Mouse (Mus musculus) CH12.LX (cell line): ENCODE data around the gene Fxyd2. TPM values are rescaled to one million over a fixed set of nuclear protein-coding genes. Genes with fewer than 3 reads are reported as not detected.
A peak's percentile ranks its signal among the peaks of the same experiment; 100 is the strongest.

ENCODE experiments used
- DNase-seq: peaks from one replicate; pipeline ENCODE4 v3.0.0-alpha.2; 2013; ENCODE audit errors: extremely low read depth
- H3K27ac ChIP-seq: 2 replicates; pipeline ENCODE4 v1.5.1; 2012; ENCODE audit warnings: low read depth, mild to moderate bottlenecking, control low read depth, moderate library complexity; ENCODE audit not compliant: insufficient read depth
- H3K27me3 ChIP-seq: replicated peaks from 2 replicates; pipeline ENCODE3; 2012; ENCODE audit warnings: inconsistent platforms
- H3K36me3 ChIP-seq, 2 experiments: replicated peaks in 1 of 2; 2 replicates each; pipeline versions ENCODE3 to v1.6.1; 2012; ENCODE audit warnings: inconsistent platforms in 1 of 2, low read length in 1 of 2, mild to moderate bottlenecking in 1 of 2, mixed read lengths in 1 of 2, moderate library complexity in 1 of 2; ENCODE audit not compliant: control insufficient read depth in 1 of 2, insufficient read depth in 1 of 2
- H3K4me1 ChIP-seq, 2 experiments: 2 replicates each; pipeline ENCODE4 v1.6.1; 2012; ENCODE audit warnings: inconsistent platforms in 1 of 2, moderate library complexity in 1 of 2; ENCODE audit not compliant: insufficient read depth in 2 of 2, control insufficient read depth in 1 of 2
- H3K4me2 ChIP-seq: 2 replicates; pipeline ENCODE4 v1.6.1; 2012; ENCODE audit warnings: low read depth, mild to moderate bottlenecking, control low read depth; ENCODE audit not compliant: poor library complexity, insufficient read depth, severe bottlenecking
- H3K4me3 ChIP-seq, 3 experiments: fragments of 150-350 bp in 1 of 3; sonication (generic) in 1 of 3; replicated peaks in 1 of 3; 2 replicates each; pipeline versions ENCODE3 to v1.5.1; 2011 to 2012; ENCODE audit warnings: low read depth in 2 of 3, low read length in 2 of 3, mild to moderate bottlenecking in 2 of 3, moderate library complexity in 2 of 3, control low read depth in 1 of 3, improper control_type of control experiment in 1 of 3, inconsistent platforms in 1 of 3, mixed read lengths in 1 of 3; ENCODE audit not compliant: poor library complexity in 1 of 3
- H3K79me2 ChIP-seq: replicated peaks from 2 replicates; pipeline ENCODE4 v1.6.1; 2012; ENCODE audit warnings: mild to moderate bottlenecking, moderate library complexity; ENCODE audit not compliant: control insufficient read depth, poor library complexity, insufficient read depth, severe bottlenecking; ENCODE audit errors: extremely low read depth
- H3K9ac ChIP-seq: 2 replicates; pipeline ENCODE4 v1.6.1; 2012; ENCODE audit warnings: low read depth, mild to moderate bottlenecking, control low read depth, moderate library complexity; ENCODE audit not compliant: insufficient read depth
- H3K9me3 ChIP-seq: replicated peaks from 2 replicates; pipeline ENCODE3; 2012; ENCODE audit warnings: low read length, inconsistent platforms, mixed read lengths
- BHLHE40 ChIP-seq: IDR thresholded peaks from 2 replicates; pipeline ENCODE4 v1.6.1; 2011; ENCODE audit warnings: mild to moderate bottlenecking, low read depth, low read length, improper control_type of control experiment
- CTCF ChIP-seq, 2 experiments: IDR thresholded peaks in 1 of 2; conservative IDR thresholded peaks in 1 of 2; 2 replicates each; pipeline ENCODE4 v1.5.1; 2011 to 2012; ENCODE audit warnings: low read depth in 2 of 2, low read length in 2 of 2, improper control_type of control experiment in 1 of 2, inconsistent platforms in 1 of 2, mild to moderate bottlenecking in 1 of 2, moderate library complexity in 1 of 2
- E2F4 ChIP-seq: IDR thresholded peaks from 2 replicates; pipeline ENCODE4 v1.6.1; 2011; ENCODE audit warnings: low read depth, low read length, improper control_type of control experiment; ENCODE audit not compliant: insufficient replicate concordance
- ETS1 ChIP-seq: conservative IDR thresholded peaks from 2 replicates; pipeline ENCODE4 v1.6.1; 2012; ENCODE audit warnings: low read depth, mild to moderate bottlenecking, inconsistent platforms, low read length, improper control_type of control experiment, moderate library complexity
- GABPA ChIP-seq: IDR thresholded peaks from 2 replicates; pipeline ENCODE4 v1.6.1; 2012; ENCODE audit warnings: low read depth, low read length, improper control_type of control experiment, inconsistent platforms; ENCODE audit not compliant: insufficient replicate concordance
- HCFC1 ChIP-seq: IDR thresholded peaks from 2 replicates; pipeline ENCODE4 v1.6.1; 2012; ENCODE audit warnings: low read depth, mild to moderate bottlenecking, inconsistent platforms, low read length, improper control_type of control experiment
- IRF4 ChIP-seq: IDR thresholded peaks from 2 replicates; pipeline ENCODE4 v1.6.1; 2014; ENCODE audit warnings: low read depth, mild to moderate bottlenecking, inconsistent platforms, low read length, improper control_type of control experiment
- JUND ChIP-seq: conservative IDR thresholded peaks from 2 replicates; pipeline ENCODE4 v1.6.1; 2011; ENCODE audit warnings: low read depth, low read length, improper control_type of control experiment
- KAT2A ChIP-seq: IDR thresholded peaks from 2 replicates; pipeline ENCODE4 v1.6.1; 2012; ENCODE audit warnings: low read length, improper control_type of control experiment, inconsistent platforms; ENCODE audit not compliant: insufficient replicate concordance
- MAX ChIP-seq: IDR thresholded peaks from 2 replicates; pipeline ENCODE4 v1.6.1; 2011; ENCODE audit warnings: low read length, improper control_type of control experiment
- MAZ ChIP-seq: IDR thresholded peaks from 2 replicates; pipeline ENCODE4 v1.6.1; 2012; ENCODE audit warnings: low read depth, mild to moderate bottlenecking, inconsistent platforms, low read length, improper control_type of control experiment, moderate library complexity
- MEF2A ChIP-seq: IDR thresholded peaks from 2 replicates; pipeline ENCODE4 v1.6.1; 2014; ENCODE audit warnings: low read depth, mild to moderate bottlenecking, inconsistent platforms, low read length, improper control_type of control experiment, borderline replicate concordance
- MXI1 ChIP-seq: IDR thresholded peaks from 2 replicates; pipeline ENCODE4 v1.6.1; 2011; ENCODE audit warnings: mild to moderate bottlenecking, low read depth, low read length, improper control_type of control experiment
- MYC ChIP-seq: IDR thresholded peaks from 2 replicates; pipeline ENCODE4 v1.6.1; 2011; ENCODE audit warnings: low read depth, mild to moderate bottlenecking, improper control_type of control experiment, low read length
- NELFE ChIP-seq: IDR thresholded peaks from 2 replicates; pipeline ENCODE4 v1.6.1; 2011; ENCODE audit warnings: low read depth, low read length, improper control_type of control experiment
- NRF1 ChIP-seq: IDR thresholded peaks from 2 replicates; pipeline ENCODE4 v1.6.1; 2014; ENCODE audit warnings: low read depth, mild to moderate bottlenecking, inconsistent platforms, low read length, improper control_type of control experiment, moderate library complexity
- POLR2A ChIP-seq: IDR thresholded peaks from 2 replicates; pipeline ENCODE4 v1.6.1; 2011; ENCODE audit warnings: low read depth, mild to moderate bottlenecking, improper control_type of control experiment, low read length
- POLR2AphosphoS2 ChIP-seq: IDR thresholded peaks from 2 replicates; pipeline ENCODE4 v1.6.1; 2011; ENCODE audit warnings: low read depth, low read length, improper control_type of control experiment
- RAD21 ChIP-seq: IDR thresholded peaks from 2 replicates; pipeline ENCODE4 v1.6.1; 2011; ENCODE audit warnings: low read depth, mild to moderate bottlenecking, low read length, improper control_type of control experiment, moderate library complexity
- RCOR1 ChIP-seq: conservative IDR thresholded peaks from 2 replicates; pipeline ENCODE4 v1.6.1; 2012; ENCODE audit warnings: low read depth, mild to moderate bottlenecking, inconsistent platforms, low read length, improper control_type of control experiment
- SMC3 ChIP-seq: IDR thresholded peaks from 2 replicates; pipeline ENCODE4 v1.6.1; 2011; ENCODE audit warnings: low read depth, low read length, improper control_type of control experiment
- TBP ChIP-seq: conservative IDR thresholded peaks from 2 replicates; pipeline ENCODE4 v1.6.1; 2011; ENCODE audit warnings: low read depth, low read length, improper control_type of control experiment
- TCF12 ChIP-seq: IDR thresholded peaks from 2 replicates; pipeline ENCODE4 v1.6.1; 2014; ENCODE audit warnings: low read depth, mild to moderate bottlenecking, inconsistent platforms, low read length, improper control_type of control experiment
- UBTF ChIP-seq: IDR thresholded peaks from 2 replicates; pipeline ENCODE4 v1.6.1; 2012; ENCODE audit warnings: low read depth, mild to moderate bottlenecking, inconsistent platforms, low read length, improper control_type of control experiment, moderate library complexity
- USF1 ChIP-seq: IDR thresholded peaks from 2 replicates; pipeline ENCODE4 v1.6.1; 2014; ENCODE audit warnings: low read depth, mild to moderate bottlenecking, inconsistent platforms, low read length, improper control_type of control experiment
- USF2 ChIP-seq: conservative IDR thresholded peaks from 2 replicates; pipeline ENCODE4 v1.6.1; 2011; ENCODE audit warnings: low read depth, low read length, improper control_type of control experiment
- ZC3H11A ChIP-seq: IDR thresholded peaks from 2 replicates; pipeline ENCODE4 v1.6.1; 2012; ENCODE audit warnings: low read depth, mild to moderate bottlenecking, inconsistent platforms, low read length, improper control_type of control experiment
- ZKSCAN1 ChIP-seq: IDR thresholded peaks from 2 replicates; pipeline ENCODE4 v1.6.1; 2012; ENCODE audit warnings: low read depth, inconsistent platforms, low read length, improper control_type of control experiment, borderline replicate concordance
- ZMIZ1 ChIP-seq: IDR thresholded peaks from 2 replicates; pipeline ENCODE4 v1.6.1; 2012; ENCODE audit warnings: low read depth, mild to moderate bottlenecking, inconsistent platforms, low read length, improper control_type of control experiment
- ZNF384 ChIP-seq: IDR thresholded peaks from 2 replicates; pipeline ENCODE4 v1.6.1; 2012; ENCODE audit warnings: low read depth, low read length, improper control_type of control experiment, inconsistent platforms
- dilution Hi-C: fragments of 300-500 bp; cut with MboI; formaldehyde crosslinking; loops from 2 replicates; pipeline ENCODE4 v1.14.3; 2020; ENCODE audit warnings: low sequenced_read_pairs; ENCODE audit not compliant: extremely low pct_unique_long_range_greater_than_20kb, extremely low pct_ligation_motif_present
- in situ Hi-C: fragments of 300-500 bp; cut with MboI; formaldehyde crosslinking; loops from 3 replicates; pipeline ENCODE4 v1.14.3; 2019; ENCODE audit warnings: low sequenced_read_pairs, low pct_ligation_motif_present, low pct_unique_long_range_greater_than_20kb, mixed read lengths
- polyA plus RNA-seq: library from polyadenylated mRNA; unstranded; fragments of >175 nt; gene quantifications from 2 replicates; pipeline ENCODE4 v1.2.1, GENCODE M21; 2012; ENCODE audit warnings: low read depth; ENCODE audit not compliant: insufficient read length
- total RNA-seq, 2 experiments: library from RNA; depleted of rRNA; stranded (reverse); fragments of 300-350 nt in 1 of 2; fragments of >200 nt in 1 of 2; gene quantifications; 2 replicates each; pipeline ENCODE4 v1.2.3; 2012 to 2014

Fxyd2 gene
- total and polyA plus RNA-seq, 3 experiments = not detected

DNA sequence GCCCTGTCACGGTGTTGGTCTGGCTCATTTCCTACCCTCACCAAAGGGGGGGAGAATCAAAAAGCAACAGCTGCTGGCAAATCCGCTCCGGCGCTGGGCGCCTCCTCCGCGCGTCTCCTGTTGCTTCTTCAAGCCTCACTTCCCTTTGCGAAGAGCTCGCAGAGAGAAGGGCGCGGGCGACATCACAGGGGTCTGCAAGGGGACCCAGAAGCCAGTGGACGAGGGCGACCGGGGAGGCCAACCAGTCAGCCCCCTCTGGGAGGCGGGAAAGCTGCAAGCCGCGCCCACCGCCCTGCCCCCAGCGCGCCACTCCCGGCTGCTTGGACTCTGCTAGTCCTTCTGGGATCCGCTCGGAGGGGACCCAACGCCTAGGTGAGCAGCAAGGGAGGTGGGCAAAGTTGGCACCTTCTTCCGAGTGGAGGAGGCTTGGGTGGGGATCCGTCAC is 29.3 kb upstream of the Fxyd2 start, which contains the start of gene Fxyd6:
Fxyd6 (plus strand) TSS at position 69 of the 445 bp plus-strand sequence.
- H3K9me3 ChIP-seq = peaks cover 4% of the 10 kb centered on the region
- no peaks in the 10 kb centered on the region for H3K79me2 ChIP-seq
- no peak within 1 kb of the TSS for H3K4me3 ChIP-seq
- TF ChIP-seq SMC3 (no peak), ZMIZ1 (no peak), TBP (no peak), HCFC1 (no peak), USF2 (no peak), ZNF384 (no peak), IRF4 (no peak), KAT2A (no peak), RAD21 (no peak), JUND (no peak), CTCF (conservative IDR thresholded peaks at IDR 0.05 in 1 of 2, IDR thresholded peaks at IDR 0.05 in 1 of 2; ENCODE audit: low read depth in 2 of 2, low read length in 2 of 2) (no peak), MEF2A (no peak), MXI1 (no peak), RCOR1 (no peak), MAX (no peak), TCF12 (no peak), GABPA (no peak)
- peaks cover 84% of the 10 kb centered on the region for H3K27me3 ChIP-seq
- dilution Hi-C loops = no loop called here
- H3K36me3 ChIP-seq = no peaks in the 10 kb centered on the region
- no peak within 1 kb of the TSS for H3K9ac ChIP-seq
- no peak within 1 kb of the TSS for H3K27ac ChIP-seq
- H3K4me1 ChIP-seq = no peaks in the 10 kb centered on the region
- peak within 1 kb of the TSS; percentile 33 for H3K4me2 ChIP-seq
- DNase-seq = no peak
- in situ Hi-C loops = no loop called here

DNA sequence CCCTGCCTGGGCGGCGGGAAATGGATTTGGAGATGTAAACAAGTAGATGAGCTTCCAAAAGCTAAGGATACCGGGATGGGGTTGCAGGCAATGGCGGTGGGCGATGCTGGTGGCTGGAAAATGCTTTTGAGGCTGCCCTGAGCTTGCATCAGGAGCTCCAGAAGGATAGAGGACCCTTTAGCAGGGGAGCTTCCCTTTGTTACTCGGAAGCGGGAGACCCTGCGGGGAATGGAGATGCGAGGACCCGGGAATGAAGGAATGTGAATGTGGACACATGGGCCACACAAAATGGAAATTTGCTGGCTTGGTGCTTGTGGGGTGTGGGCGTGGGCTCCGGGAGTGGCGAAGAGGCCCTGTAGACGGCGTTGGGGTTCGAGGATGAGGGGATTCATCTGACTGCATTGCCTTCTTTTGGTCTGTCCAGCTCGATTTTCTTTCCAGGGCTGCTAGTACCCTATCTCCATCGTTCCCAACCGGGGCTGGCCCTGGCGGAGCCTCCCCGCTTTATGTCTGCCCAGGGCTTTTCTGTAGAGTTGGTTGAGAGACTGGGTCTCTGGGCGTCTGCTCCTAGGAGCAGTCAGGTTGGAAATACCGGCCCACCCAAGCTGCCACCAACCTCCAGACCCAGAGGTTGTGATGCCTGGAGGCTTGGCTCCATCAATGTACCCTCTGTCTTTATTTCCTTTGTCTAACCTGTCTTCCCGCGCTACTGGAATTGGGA is 28.7 kb upstream of the Fxyd2 start:
- TF ChIP-seq BHLHE40 = no peak
- no peak for TF ChIP-seq MYC
- no peak for TF ChIP-seq NRF1
- TF ChIP-seq ZC3H11A = no peak
- TF ChIP-seq ETS1 = no peak
- no peak for TF ChIP-seq SMC3
- no peak for TF ChIP-seq ZKSCAN1
- no peak for TF ChIP-seq E2F4
- no peak for TF ChIP-seq MEF2A
- no peak for TF ChIP-seq JUND
- TF ChIP-seq USF1 = no peak
- no peak for TF ChIP-seq UBTF
- TF ChIP-seq POLR2AphosphoS2 = no peak
- TF ChIP-seq MAZ = no peak
- no peak for TF ChIP-seq POLR2A
- TF ChIP-seq NELFE = no peak
- Histone ChIP-seq H3K27me3 (peaks cover 83% of the 10 kb centered on the region), H3K79me2 (no peaks in the 10 kb centered on the region), H3K4me1 (no peaks in the 10 kb centered on the region), H3K4me3 (no peak overlapping the region), H3K27ac (no peak overlapping the region), H3K9me3 (peaks cover 4% of the 10 kb centered on the region), H3K9ac (no peak overlapping the region), H3K36me3 (no peaks in the 10 kb centered on the region), H3K4me2 (peak overlapping the region; percentile 33; the same call in 1 of the 2 replicates)
- in situ Hi-C loops = no loop called here
- dilution Hi-C loops = no loop called here
- DNase-seq = no peak
